Mouse (Mus musculus) left cerebral cortex, postnatal 4 days (tissue): ENCODE measurements around the gene Mapkapk2. TPM values are rescaled to one million over a fixed set of nuclear protein-coding genes. Genes with fewer than 3 reads are reported as not detected.
"Not testable (repeated sequence)": the region's sequence is repeated elsewhere in the genome, so short reads cannot be mapped to it uniquely, and the experiment has no call there.

Experiments
- DNase-seq: peaks from one replicate; pipeline ENCODE4 v3.0.0-alpha.2; 2022
- intact Hi-C: fragments of 180-260 bp; cut with DNase I; formaldehyde crosslinking; loops from one replicate; pipeline ENCODE4 v1.15.1; 2025
- total RNA-seq, 2 experiments: library from RNA; stranded (reverse); gene quantifications; 2 replicates each; pipeline ENCODE4 v1.2.3; 2021

Mapkapk2 gene
- total RNA-seq, 2 experiments from 2014 or later = 32.1 to 35.4 TPM

GRCm38 (mm10) chr1:131024900-131025842, 72.5 kb downstream of the Mapkapk2 start:
- DNase-seq = no peak
- intact Hi-C loops = no loop called here

- DNase-seq, intact Hi-C loops: not testable (repeated sequence)
Measured at GRCm38 (mm10) chr1:131023250-131023858, 74.3 kb downstream of the Mapkapk2 start.

- intact Hi-C loops = no loop called here
- DNase-seq = no peak
Measured at GRCm38 (mm10) chr1:131022591-131023249, 74.9 kb downstream of the Mapkapk2 start.

DNA sequence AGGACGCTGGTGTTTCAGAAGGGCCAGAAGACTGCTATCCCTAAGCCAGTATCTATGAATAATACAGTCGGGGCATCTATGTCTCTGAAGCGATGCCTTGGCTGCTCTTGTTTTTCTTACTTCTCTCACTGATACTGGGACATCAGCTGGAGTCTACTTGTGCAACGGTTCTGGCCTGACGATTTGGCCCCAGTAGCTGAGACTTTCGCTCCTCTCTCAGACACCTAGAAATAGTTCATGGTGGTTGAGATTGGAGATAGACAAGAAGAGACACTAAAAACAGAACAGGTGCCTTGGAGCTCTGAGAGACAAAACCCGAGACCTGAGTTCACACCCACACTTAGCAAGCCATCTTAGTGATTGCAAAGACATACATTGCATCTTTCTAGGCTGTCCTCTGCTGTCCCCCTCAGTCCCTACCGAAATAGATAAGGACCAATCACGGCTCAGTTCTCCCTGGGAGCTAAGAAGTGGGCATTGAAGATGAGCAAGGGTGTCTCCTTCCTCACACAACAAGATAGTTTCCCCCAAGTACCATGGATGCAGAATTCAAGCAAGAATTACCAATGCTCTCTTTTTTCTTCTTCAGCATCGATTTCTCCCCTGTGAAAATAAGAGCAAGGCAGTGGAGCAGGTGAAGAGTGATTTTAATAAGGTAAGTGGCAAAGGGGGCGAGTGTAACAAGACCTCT, 75.6 kb downstream of the Mapkapk2 start:
- intact Hi-C loops = no loop called here
- no peak for DNase-seq

DNA sequence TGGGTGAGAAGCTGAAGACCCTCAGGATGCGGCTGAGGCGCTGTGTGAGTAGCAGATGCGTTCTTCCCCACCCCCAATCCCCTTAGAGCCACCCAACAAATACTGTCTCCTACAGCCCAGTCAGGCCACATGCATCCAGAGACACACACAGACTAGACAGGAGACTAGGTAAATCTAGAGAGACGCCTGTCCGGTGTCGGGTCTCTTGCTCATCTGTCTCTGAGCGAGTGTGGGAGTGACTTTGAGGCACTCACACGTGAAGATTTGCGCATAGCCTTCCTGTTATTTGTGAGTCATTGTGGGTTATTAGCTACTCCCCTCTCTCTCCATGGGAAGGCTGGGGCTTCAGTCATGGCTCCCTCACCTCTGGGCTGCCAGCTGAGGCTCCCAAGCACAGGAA, 76.2 kb downstream of the Mapkapk2 start:
- intact Hi-C loops = no loop called here
- no peak for DNase-seq

- no peak for DNase-seq
- intact Hi-C loops = no loop called here
Measured at GRCm38 (mm10) chr1:131020425-131021310, 77.0 kb downstream of the Mapkapk2 start.

GRCm38 (mm10) chr1:131019492-131020098, 78.0 kb downstream of the Mapkapk2 start, which contains the start of gene Il10:
Gene Il10 (plus strand): TSS chr1:131019845.
- DNase-seq = no peak
- intact Hi-C loops = no loop called here

DNA sequence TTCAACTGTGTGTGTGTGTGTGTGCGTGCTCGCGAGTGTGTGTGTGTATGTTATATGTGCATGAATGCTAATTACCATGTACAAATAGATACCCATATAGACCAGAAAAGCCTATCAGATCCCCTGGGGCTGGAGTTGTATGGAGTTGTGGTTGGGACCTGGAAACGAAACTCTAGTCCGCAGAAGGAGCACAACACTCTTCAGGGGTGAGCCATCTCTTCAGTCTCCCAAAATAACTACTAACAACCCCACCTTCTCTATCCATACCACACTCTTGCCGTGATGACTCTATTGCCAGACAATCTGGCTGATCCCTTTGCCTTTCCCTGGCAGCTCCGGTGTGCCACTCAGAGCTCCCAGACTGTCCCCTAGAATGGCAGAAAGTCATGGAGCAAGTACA, 81.7 kb downstream of the Mapkapk2 start:
- DNase-seq = no peak
- intact Hi-C loops = no loop called here

- intact Hi-C loops = no loop called here
- no peak for DNase-seq
Measured at GRCm38 (mm10) chr1:131015281-131015680, 82.3 kb downstream of the Mapkapk2 start.

- intact Hi-C loops = no loop called here
- DNase-seq = no peak
Measured at GRCm38 (mm10) chr1:131013926-131014325, 83.7 kb downstream of the Mapkapk2 start.

DNA sequence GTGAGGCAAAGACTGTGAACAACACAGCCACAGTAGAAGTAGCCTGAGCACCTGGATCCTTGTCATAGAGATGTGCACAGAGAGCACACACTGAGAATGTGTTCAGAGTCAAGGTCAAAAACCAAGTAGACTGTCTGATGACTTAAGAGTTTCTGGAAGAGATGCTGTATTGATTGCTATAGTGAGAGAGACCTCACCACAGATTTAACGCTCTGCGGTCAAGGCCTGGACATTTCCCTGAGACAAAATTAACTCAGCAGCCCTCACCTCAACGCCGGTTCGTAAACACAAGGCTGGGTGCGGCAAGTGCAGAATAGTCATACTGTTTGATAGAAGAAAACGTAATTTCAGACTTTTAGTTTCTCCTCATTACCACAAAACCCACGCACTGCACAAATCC, 85.1 kb downstream of the Mapkapk2 start:
- intact Hi-C loops = no loop called here
- no peak for DNase-seq

GRCm38 (mm10) chr1:131010201-131011153, 87.1 kb downstream of the Mapkapk2 start:
- intact Hi-C loops = no loop called here
- DNase-seq = no peak

DNA sequence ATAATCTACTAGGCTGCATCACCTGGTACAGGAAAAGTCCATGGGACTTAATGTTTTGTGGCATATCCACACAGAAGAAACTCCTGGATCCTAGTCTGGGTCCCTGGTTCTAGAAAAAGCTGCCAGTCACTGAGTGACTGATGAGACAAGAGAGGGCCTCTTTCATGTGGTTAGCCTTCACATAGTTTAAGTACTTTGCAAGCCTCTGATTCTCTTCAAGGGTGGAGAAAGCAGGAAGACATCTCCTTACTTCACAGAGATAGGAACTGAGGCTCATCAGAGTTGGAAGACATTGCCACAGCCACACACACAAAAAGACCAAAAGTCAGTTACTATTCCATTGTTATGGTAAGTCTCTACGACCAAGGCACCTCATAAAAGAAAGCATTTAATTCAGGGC, 91.6 kb downstream of the Mapkapk2 start:
- intact Hi-C loops = no loop called here
- no peak for DNase-seq

Other genes with a start within 250 kb of the Mapkapk2 start
- gene Fcmr, start 232.2 kb downstream of the Mapkapk2 start, total RNA-seq = 1 to 10 TPM in 1 of 2 experiments, not detected in 1; 1.1 TPM
- not detected for gene Il24, start 210.4 kb downstream of the Mapkapk2 start, total RNA-seq
- not detected for gene Il20, start 186.4 kb downstream of the Mapkapk2 start, total RNA-seq
- not detected for gene Il19, start 157.7 kb downstream of the Mapkapk2 start, total RNA-seq
- under 1 TPM in 1 of 2 experiments, not detected in 1; 0.26 TPM for gene Il10, start 78.0 kb downstream of the Mapkapk2 start, total RNA-seq
- 10 to 100 TPM; 15.8 to 16.9 TPM for gene Dyrk3, start 40.5 kb upstream of the Mapkapk2 start, total RNA-seq
- gene Eif2d, start 55.4 kb upstream of the Mapkapk2 start, total RNA-seq = 10 to 100 TPM; 40.8 to 45.0 TPM
- 10 to 100 TPM in 1 of 2 experiments, 1 to 10 TPM in 1; 9.9 to 10.3 TPM for gene Rassf5, start 147.4 kb upstream of the Mapkapk2 start, total RNA-seq
- gene Ikbke, start 181.8 kb upstream of the Mapkapk2 start, total RNA-seq = 1 to 10 TPM; 3.7 to 3.9 TPM